Mouse (Mus musculus) heart, embryonic 13.5 days (tissue): ENCODE results near the gene Erbin. TPM values are rescaled to one million over a fixed set of nuclear protein-coding genes. Genes with fewer than 3 reads are reported as not detected.

Source experiments
- ATAC-seq: fragments of 200-750 bp; cut with Nextera tagmentation; 2 replicates; pipeline ENCODE4 v1.8.0; 2017; ENCODE audit warnings: moderate TSS enrichment; ENCODE audit not compliant: insufficient number of reproducible peaks, low FRiP score, low TSS enrichment; ENCODE audit errors: extremely low read depth
- H3K27ac ChIP-seq: fragments of 300-500 bp; sonication (generic); replicated peaks from 2 replicates; pipeline ENCODE4 v1.5.1; 2015; ENCODE audit warnings: moderate library complexity, mild to moderate bottlenecking, inconsistent platforms
- H3K27me3 ChIP-seq: fragments of 300-500 bp; sonication (generic); replicated peaks from 2 replicates; pipeline ENCODE4 v1.6.1; 2015; ENCODE audit warnings: mild to moderate bottlenecking, inconsistent platforms
- H3K36me3 ChIP-seq: fragments of 300-500 bp; sonication (generic); 2 replicates; pipeline ENCODE4 v1.6.1; 2015; ENCODE audit warnings: mild to moderate bottlenecking, inconsistent platforms
- H3K4me1 ChIP-seq: fragments of 300-500 bp; sonication (generic); 2 replicates; pipeline ENCODE4 v1.6.1; 2015; ENCODE audit warnings: inconsistent platforms
- H3K4me2 ChIP-seq: fragments of 300-500 bp; sonication (generic); 2 replicates; pipeline ENCODE4 v1.6.1; 2015; ENCODE audit warnings: inconsistent platforms, mild to moderate bottlenecking, moderate library complexity
- H3K4me3 ChIP-seq: fragments of 300-500 bp; sonication (generic); 2 replicates; pipeline ENCODE4 v1.5.1; 2015; ENCODE audit warnings: moderate library complexity, mild to moderate bottlenecking, inconsistent platforms
- H3K9ac ChIP-seq: fragments of 300-500 bp; sonication (generic); 2 replicates; pipeline ENCODE4 v1.6.1; 2015; ENCODE audit warnings: inconsistent platforms, mild to moderate bottlenecking, moderate library complexity
- H3K9me3 ChIP-seq: fragments of 300-500 bp; sonication (generic); 2 replicates; pipeline ENCODE4 v1.6.1; 2016; ENCODE audit warnings: inconsistent platforms
- WGBS: fragments of 180-500 bp; shearing (Covaris S2); methylation state at CpG from one replicate; pipeline ENCODE4 v1.1.7; 2015; ENCODE audit warnings: mixed read lengths; 5-methylcytosine and 5-hydroxymethylcytosine counted together
- polyA plus RNA-seq: library from polyadenylated mRNA; unstranded; fragments of >200 nt; fragmentation: Nextera tagmentation; extraction: Ambion mirVana; gene quantifications from 2 replicates; pipeline ENCODE4 v1.2.1, GENCODE M21; 2015

The Erbin gene
- polyA plus RNA-seq, 1 experiment from 2014 or later = 10.0 TPM

- ATAC-seq = no peak
- WGBS = 63% methylated on average over 1 of the region's 1 CpGs
- peaks cover 20% of the 10 kb centered on the region for H3K36me3 ChIP-seq
Observed at GRCm38 (mm10) chr13:103868875-103869274, 51.4 kb downstream of the Erbin start.

DNA sequence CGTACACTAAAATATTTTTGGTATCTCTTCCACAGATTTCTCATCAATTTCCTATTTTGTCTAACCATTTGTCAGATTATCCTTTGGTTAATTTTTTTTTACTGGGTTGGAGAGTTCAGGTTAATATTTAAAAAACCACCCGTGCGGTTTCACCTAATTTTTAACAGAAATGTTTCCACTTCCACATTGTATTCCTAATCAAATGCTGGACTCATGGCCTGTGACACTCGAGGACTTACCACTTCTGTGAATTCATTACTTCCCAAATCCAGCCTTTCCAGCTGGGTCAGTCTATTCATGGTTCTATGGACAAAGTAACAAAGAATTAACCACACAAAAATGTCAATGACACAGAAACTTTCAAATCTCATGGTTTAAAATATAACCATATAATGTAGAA lies 58.3 kb downstream of the Erbin start:
- H3K36me3 ChIP-seq = peaks cover 49% of the 10 kb centered on the region
- H3K4me1 ChIP-seq = no peaks in the 10 kb centered on the region
- H3K4me3 ChIP-seq = no peak overlapping the region
- WGBS = 88% methylated on average over 4 of the region's 4 CpGs
- H3K27ac ChIP-seq = no peak overlapping the region
- H3K4me2 ChIP-seq = no peak overlapping the region
- H3K27me3 ChIP-seq = no peaks in the 10 kb centered on the region
- ATAC-seq = no peak
- no peaks in the 10 kb centered on the region for H3K9me3 ChIP-seq
- no peak overlapping the region for H3K9ac ChIP-seq

More at GRCm38 (mm10) chr13:103868875-103869274, 51.4 kb downstream of the Erbin start:
- Histone ChIP-seq H3K27me3 (no peaks in the 10 kb centered on the region), H3K4me1 (peaks cover 15% of the 10 kb centered on the region), H3K4me2 (no peak overlapping the region), H3K9me3 (no peaks in the 10 kb centered on the region), H3K4me3 (no peak overlapping the region), H3K9ac (no peak overlapping the region), H3K27ac (no peak overlapping the region)

DNA sequence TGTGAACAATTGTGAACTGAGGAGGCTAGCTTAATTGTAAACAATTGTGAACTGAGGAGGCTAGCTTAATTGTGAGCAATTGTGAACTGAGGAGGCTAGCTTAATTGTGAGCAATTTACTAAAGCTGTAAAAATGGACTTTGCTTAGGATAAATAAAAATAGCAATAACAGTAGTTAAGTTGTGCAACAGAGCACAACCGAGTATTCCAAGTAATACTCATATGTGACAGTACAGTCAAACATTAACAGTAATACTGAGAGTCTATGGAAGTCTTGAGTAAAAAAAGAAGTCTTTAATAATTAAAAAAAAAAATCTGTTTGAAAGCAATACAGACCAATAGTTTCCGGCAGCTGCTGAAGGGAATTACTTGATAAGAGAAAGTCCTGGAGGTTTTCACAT lies 61.3 kb downstream of the Erbin start:
- Histone ChIP-seq H3K9ac (no peak overlapping the region), H3K4me3 (no peak overlapping the region), H3K4me1 (no peaks in the 10 kb centered on the region), H3K27ac (no peak overlapping the region), H3K9me3 (no peaks in the 10 kb centered on the region), H3K27me3 (no peaks in the 10 kb centered on the region), H3K36me3 (peaks cover 54% of the 10 kb centered on the region), H3K4me2 (no peak overlapping the region)
- ATAC-seq = no peak
- 57% methylated on average over 2 of the region's 2 CpGs for WGBS

DNA sequence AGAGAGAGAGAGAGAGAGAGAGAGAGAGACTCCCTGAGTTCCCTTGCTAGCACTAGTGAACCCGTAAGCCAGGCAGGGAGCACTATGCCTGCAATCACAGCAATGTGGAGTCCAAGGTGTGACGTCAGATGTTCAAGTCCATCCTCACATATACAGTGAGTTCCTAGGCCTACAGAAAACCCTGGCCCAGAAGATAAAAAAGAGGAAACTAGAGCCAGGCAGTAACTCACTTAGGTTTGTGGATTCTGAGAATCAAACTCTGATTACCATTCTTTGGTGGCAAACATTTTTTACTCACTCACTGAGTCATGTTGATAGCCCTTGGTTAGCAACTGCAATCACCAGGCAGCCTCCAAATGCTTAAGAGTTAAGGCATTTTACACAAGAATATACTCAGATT lies 72.7 kb downstream of the Erbin start:
- H3K4me1 ChIP-seq = no peaks in the 10 kb centered on the region

GRCm38 (mm10) chr13:103841287-103842201 lies 78.8 kb downstream of the Erbin start:
- H3K27ac ChIP-seq = peak overlapping the region; percentile 65
- H3K9me3 ChIP-seq = no peaks in the 10 kb centered on the region
- H3K4me2 ChIP-seq = no peak overlapping the region
- H3K27me3 ChIP-seq = no peaks in the 10 kb centered on the region
- 0 out of 2 replicates have a peak, but pooled peaks cover 5% of the 10 kb centered on the region for H3K4me1 ChIP-seq
- no peak for ATAC-seq
- peaks cover 76% of the 10 kb centered on the region for H3K36me3 ChIP-seq
- no peak overlapping the region for H3K9ac ChIP-seq
- no peak overlapping the region for H3K4me3 ChIP-seq
- WGBS = 73% methylated on average over 5 of the region's 5 CpGs

More for the DNA sequence above, 72.7 kb downstream of the Erbin start:
- Histone ChIP-seq H3K4me2 (no peak overlapping the region), H3K9ac (no peak overlapping the region), H3K27me3 (no peaks in the 10 kb centered on the region), H3K4me3 (no peak overlapping the region), H3K9me3 (no peaks in the 10 kb centered on the region), H3K27ac (no peak overlapping the region), H3K36me3 (peaks cover 59% of the 10 kb centered on the region)
- no peak for ATAC-seq
- 98% methylated on average over 2 of the region's 2 CpGs for WGBS

- H3K9ac ChIP-seq = no peak overlapping the region
- peaks cover 73% of the 10 kb centered on the region for H3K36me3 ChIP-seq
Observed at GRCm38 (mm10) chr13:103838619-103839018, 81.7 kb downstream of the Erbin start.

GRCm38 (mm10) chr13:103829623-103830135 lies 90.6 kb downstream of the Erbin start:
- 84% methylated on average over 2 of the region's 2 CpGs for WGBS
- no peak for ATAC-seq
- Histone ChIP-seq H3K4me1 (no peaks in the 10 kb centered on the region), H3K4me3 (no peak overlapping the region), H3K36me3 (peaks cover 52% of the 10 kb centered on the region), H3K27ac (no peak overlapping the region), H3K9ac (no peak overlapping the region), H3K4me2 (no peak overlapping the region), H3K27me3 (no peaks in the 10 kb centered on the region), H3K9me3 (no peaks in the 10 kb centered on the region)

More at GRCm38 (mm10) chr13:103838619-103839018, 81.7 kb downstream of the Erbin start:
- Histone ChIP-seq H3K4me2 (no peak overlapping the region), H3K4me1 (0 out of 2 replicates have a peak, but pooled peaks cover 5% of the 10 kb centered on the region), H3K9me3 (no peaks in the 10 kb centered on the region), H3K27ac (no peak overlapping the region), H3K27me3 (no peaks in the 10 kb centered on the region), H3K4me3 (no peak overlapping the region)
- WGBS = 78% methylated on average over 2 of the region's 2 CpGs
- no peak for ATAC-seq

DNA sequence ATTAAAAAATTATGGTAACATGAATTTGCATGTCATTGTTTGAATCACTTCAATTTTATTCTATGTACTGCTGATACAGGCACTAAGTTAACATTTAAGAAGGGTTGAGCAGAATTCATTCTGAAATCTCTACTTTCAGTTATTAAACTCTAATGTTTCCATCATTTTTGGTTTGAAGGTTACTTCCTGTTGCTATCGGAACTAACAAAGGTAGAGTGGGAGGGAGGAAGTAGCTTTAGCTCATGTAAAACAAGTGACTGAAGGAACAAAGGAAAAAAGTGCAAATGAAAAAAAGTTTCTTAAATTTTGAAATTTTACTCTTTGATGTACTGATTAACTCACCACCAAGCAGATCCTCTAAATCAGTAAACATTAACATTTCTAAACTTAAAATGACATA lies 98.0 kb downstream of the Erbin start:
- H3K9ac ChIP-seq = no peak overlapping the region
- H3K4me2 ChIP-seq = no peak overlapping the region
- no peak overlapping the region for H3K27ac ChIP-seq
- no peaks in the 10 kb centered on the region for H3K27me3 ChIP-seq
- H3K9me3 ChIP-seq = no peaks in the 10 kb centered on the region
- H3K4me1 ChIP-seq = peaks cover 4% of the 10 kb centered on the region; the same call in 1 of the 2 replicates
- ATAC-seq = no peak
- WGBS = 94% methylated on average over 1 of the region's 1 CpGs
- H3K36me3 ChIP-seq = peaks cover 59% of the 10 kb centered on the region
- no peak overlapping the region for H3K4me3 ChIP-seq

DNA sequence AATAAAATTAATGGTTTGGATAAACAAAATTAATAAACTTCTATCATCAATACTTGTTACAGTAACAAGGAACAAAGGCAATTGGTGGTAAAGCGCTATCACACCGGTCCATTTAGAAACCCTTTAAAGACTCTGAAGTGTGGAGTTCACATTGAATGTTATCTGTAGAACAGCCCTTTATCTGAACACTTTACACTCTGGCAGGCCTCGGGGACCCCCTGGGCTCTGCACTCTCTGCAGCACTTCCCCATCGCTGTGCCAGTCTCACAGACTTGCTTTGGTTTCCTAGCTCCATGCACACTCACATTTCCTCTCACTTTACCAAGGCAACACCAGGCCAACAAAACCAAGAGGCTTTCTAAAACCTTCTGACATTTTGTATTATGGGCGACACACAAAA lies 100.9 kb downstream of the Erbin start:
- no peak overlapping the region for H3K4me3 ChIP-seq
- H3K9me3 ChIP-seq = no peaks in the 10 kb centered on the region
- H3K9ac ChIP-seq = no peak overlapping the region
- H3K4me2 ChIP-seq = no peak overlapping the region
- WGBS = 36% methylated on average over 5 of the region's 5 CpGs
- no peak for ATAC-seq
- H3K4me1 ChIP-seq = peaks cover 4% of the 10 kb centered on the region; the same call in 1 of the 2 replicates
- H3K27ac ChIP-seq = no peak overlapping the region
- H3K36me3 ChIP-seq = peaks cover 58% of the 10 kb centered on the region
- no peaks in the 10 kb centered on the region for H3K27me3 ChIP-seq

DNA sequence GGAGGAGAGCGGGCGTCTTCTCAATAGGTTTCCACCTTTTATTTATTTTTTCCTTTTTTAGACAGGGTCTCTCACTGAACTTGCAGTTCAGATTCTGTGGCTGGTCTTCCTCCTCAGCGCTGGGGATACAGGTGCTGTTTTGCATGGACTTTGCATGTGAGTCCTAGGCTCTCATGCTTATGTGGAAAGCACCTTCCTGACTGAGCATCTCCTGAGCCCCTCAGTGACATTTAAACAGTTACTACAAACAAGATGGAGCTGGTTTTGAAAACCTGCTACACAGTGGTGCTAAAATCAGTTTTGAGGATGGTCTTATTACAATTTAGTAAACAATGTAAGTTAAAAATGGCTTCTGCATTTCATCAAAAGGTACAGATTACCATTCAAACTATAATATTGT lies 102.4 kb downstream of the Erbin start:
- peaks cover 4% of the 10 kb centered on the region; the same call in 1 of the 2 replicates for H3K4me1 ChIP-seq
- H3K27me3 ChIP-seq = no peaks in the 10 kb centered on the region
- H3K9me3 ChIP-seq = no peaks in the 10 kb centered on the region
- no peak overlapping the region for H3K27ac ChIP-seq
- no peak overlapping the region for H3K9ac ChIP-seq
- no peak overlapping the region for H3K4me2 ChIP-seq
- H3K36me3 ChIP-seq = peaks cover 47% of the 10 kb centered on the region
- no peak for ATAC-seq
- H3K4me3 ChIP-seq = no peak overlapping the region
- WGBS = 89% methylated on average over 3 of the region's 3 CpGs

GRCm38 (mm10) chr13:103807464-103807863 lies 112.8 kb downstream of the Erbin start:
- H3K4me1 ChIP-seq = peaks cover 21% of the 10 kb centered on the region
- 0 out of 2 replicates have a peak overlapping the region, but pooled peaks have one; percentile 3 for H3K27ac ChIP-seq
- ATAC-seq = no peak
- no peak overlapping the region for H3K9ac ChIP-seq
- H3K9me3 ChIP-seq = no peaks in the 10 kb centered on the region
- peaks cover 1% of the 10 kb centered on the region; the same call in 1 of the 2 replicates for H3K36me3 ChIP-seq
- no peaks in the 10 kb centered on the region for H3K27me3 ChIP-seq
- no peak overlapping the region for H3K4me3 ChIP-seq
- WGBS = 46% methylated on average over 5 of the region's 5 CpGs
- no peak overlapping the region for H3K4me2 ChIP-seq
